Mouse (Mus musculus): ENCODE data around the gene Irak2. TPM values are rescaled to one million over a fixed set of nuclear protein-coding genes. Genes with fewer than 3 reads are reported as not detected.

The Irak2 gene
- polyA plus RNA-seq, 1 experiment from 2014 or later: 9.3 TPM

GRCm38 (mm10) chr6:113605224-113605545 is 33.1 kb upstream of the Irak2 start:
- Histone ChIP-seq H3K27ac (ENCODE audit: low read length) (peak overlapping the region; percentile 90; the same call in 1 of the 2 replicates), H3K4me3 (replicated peaks; ENCODE audit: low read length) (peak overlapping the region; percentile 92), H3K9me3 (replicated peaks; ENCODE audit: control insufficient read depth, low read length) (no peaks in the 10 kb centered on the region), H3K4me1 (ENCODE audit: control insufficient read depth, insufficient read depth, low read length) (peaks cover 15% of the 10 kb centered on the region), H3K27me3 (ENCODE audit: control insufficient read depth, insufficient read depth, low read length) (no peaks in the 10 kb centered on the region), H3K9ac (ENCODE audit: low read length) (peak overlapping the region; percentile 90), H3K4me2 (ENCODE audit: low read depth, low read length) (peak overlapping the region; percentile 90), H3K36me3 (ENCODE audit: control insufficient read depth, insufficient read depth, low read length) (no peaks in the 10 kb centered on the region; the same call in 1 of the 2 replicates)
- 4% methylated on average over 10 of the region's 10 CpGs for WGBS
- ATAC-seq (ENCODE audit: insufficient read depth, low FRiP score): no peak

- ATAC-seq (ENCODE audit: insufficient read depth, low FRiP score): no peak
- Histone ChIP-seq H3K9me3 (replicated peaks; ENCODE audit: control insufficient read depth, low read length) (no peaks in the 10 kb centered on the region), H3K27me3 (ENCODE audit: control insufficient read depth, insufficient read depth, low read length) (no peaks in the 10 kb centered on the region), H3K9ac (ENCODE audit: low read length) (no peak overlapping the region), H3K4me3 (replicated peaks; ENCODE audit: low read length) (no peak overlapping the region), H3K36me3 (ENCODE audit: control insufficient read depth, insufficient read depth, low read length) (peaks cover 4% of the 10 kb centered on the region; the same call in 1 of the 2 replicates), H3K4me2 (ENCODE audit: low read depth, low read length) (no peak overlapping the region), H3K27ac (ENCODE audit: low read length) (no peak overlapping the region), H3K4me1 (ENCODE audit: control insufficient read depth, insufficient read depth, low read length) (peaks cover 15% of the 10 kb centered on the region)
- 73% methylated on average over 6 of the region's 6 CpGs for WGBS
These were observed 29.4 kb upstream of the Irak2 start for GRCm38 (mm10) chr6:113608871-113609270.

GRCm38 (mm10) chr6:113609293-113609692 is 29.0 kb upstream of the Irak2 start:
- H3K9me3 ChIP-seq (replicated peaks; ENCODE audit: control insufficient read depth, low read length): no peaks in the 10 kb centered on the region
- H3K9ac ChIP-seq (ENCODE audit: low read length): no peak overlapping the region
- peaks cover 7% of the 10 kb centered on the region; the same call in 1 of the 2 replicates for H3K36me3 ChIP-seq (ENCODE audit: control insufficient read depth, insufficient read depth, low read length)
- 92% methylated on average over 7 of the region's 7 CpGs for WGBS
- no peak overlapping the region for H3K27ac ChIP-seq (ENCODE audit: low read length)
- no peak for ATAC-seq (ENCODE audit: insufficient read depth, low FRiP score)
- H3K4me1 ChIP-seq (ENCODE audit: control insufficient read depth, insufficient read depth, low read length): peaks cover 15% of the 10 kb centered on the region
- H3K4me3 ChIP-seq (replicated peaks; ENCODE audit: low read length): no peak overlapping the region
- H3K27me3 ChIP-seq (ENCODE audit: control insufficient read depth, insufficient read depth, low read length): no peaks in the 10 kb centered on the region
- H3K4me2 ChIP-seq (ENCODE audit: low read depth, low read length): no peak overlapping the region

- Histone ChIP-seq H3K9me3 (replicated peaks; ENCODE audit: control insufficient read depth, low read length) (no peaks in the 10 kb centered on the region), H3K27me3 (ENCODE audit: control insufficient read depth, insufficient read depth, low read length) (no peaks in the 10 kb centered on the region), H3K4me1 (ENCODE audit: control insufficient read depth, insufficient read depth, low read length) (no peaks in the 10 kb centered on the region), H3K36me3 (ENCODE audit: control insufficient read depth, insufficient read depth, low read length) (peaks cover 20% of the 10 kb centered on the region; the same call in 1 of the 2 replicates), H3K4me3 (replicated peaks; ENCODE audit: low read length) (no peak overlapping the region), H3K27ac (ENCODE audit: low read length) (no peak overlapping the region), H3K4me2 (ENCODE audit: low read depth, low read length) (no peak overlapping the region), H3K9ac (ENCODE audit: low read length) (no peak overlapping the region)
- no peak for ATAC-seq (ENCODE audit: insufficient read depth, low FRiP score)
- WGBS: 85% methylated on average over 8 of the region's 8 CpGs
These were observed 25.9 kb upstream of the Irak2 start for GRCm38 (mm10) chr6:113612258-113612969.

- Histone ChIP-seq H3K4me3 (replicated peaks; ENCODE audit: low read length) (no peak overlapping the region), H3K27me3 (ENCODE audit: control insufficient read depth, insufficient read depth, low read length) (no peaks in the 10 kb centered on the region), H3K4me2 (ENCODE audit: low read depth, low read length) (no peak overlapping the region), H3K27ac (ENCODE audit: low read length) (no peak overlapping the region), H3K9me3 (replicated peaks; ENCODE audit: control insufficient read depth, low read length) (no peaks in the 10 kb centered on the region), H3K36me3 (ENCODE audit: control insufficient read depth, insufficient read depth, low read length) (peaks cover 20% of the 10 kb centered on the region; the same call in 1 of the 2 replicates), H3K9ac (ENCODE audit: low read length) (no peak overlapping the region), H3K4me1 (ENCODE audit: control insufficient read depth, insufficient read depth, low read length) (no peaks in the 10 kb centered on the region)
- ATAC-seq (ENCODE audit: insufficient read depth, low FRiP score): no peak
- WGBS: 96% methylated on average over 7 of the region's 7 CpGs
These were observed 24.1 kb upstream of the Irak2 start for GRCm38 (mm10) chr6:113614152-113614551.

GRCm38 (mm10) chr6:113614997-113615396 is 23.3 kb upstream of the Irak2 start:
- no peak overlapping the region for H3K4me3 ChIP-seq (replicated peaks; ENCODE audit: low read length)
- WGBS: 98% methylated on average over 8 of the region's 8 CpGs
- H3K27ac ChIP-seq (ENCODE audit: low read length): no peak overlapping the region
- no peaks in the 10 kb centered on the region for H3K27me3 ChIP-seq (ENCODE audit: control insufficient read depth, insufficient read depth, low read length)
- H3K4me2 ChIP-seq (ENCODE audit: low read depth, low read length): no peak overlapping the region
- peaks cover 20% of the 10 kb centered on the region; the same call in 1 of the 2 replicates for H3K36me3 ChIP-seq (ENCODE audit: control insufficient read depth, insufficient read depth, low read length)
- H3K9me3 ChIP-seq (replicated peaks; ENCODE audit: control insufficient read depth, low read length): no peaks in the 10 kb centered on the region
- H3K4me1 ChIP-seq (ENCODE audit: control insufficient read depth, insufficient read depth, low read length): no peaks in the 10 kb centered on the region
- ATAC-seq (ENCODE audit: insufficient read depth, low FRiP score): no peak
- no peak overlapping the region for H3K9ac ChIP-seq (ENCODE audit: low read length)

- no peak overlapping the region for H3K4me2 ChIP-seq (ENCODE audit: low read depth, low read length)
- WGBS: 95% methylated on average over 4 of the region's 4 CpGs
- no peak overlapping the region for H3K9ac ChIP-seq (ENCODE audit: low read length)
- H3K36me3 ChIP-seq (ENCODE audit: control insufficient read depth, insufficient read depth, low read length): peaks cover 20% of the 10 kb centered on the region; the same call in 1 of the 2 replicates
- H3K4me3 ChIP-seq (replicated peaks; ENCODE audit: low read length): no peak overlapping the region
- no peak for ATAC-seq (ENCODE audit: insufficient read depth, low FRiP score)
- H3K27me3 ChIP-seq (ENCODE audit: control insufficient read depth, insufficient read depth, low read length): no peaks in the 10 kb centered on the region
- no peaks in the 10 kb centered on the region for H3K4me1 ChIP-seq (ENCODE audit: control insufficient read depth, insufficient read depth, low read length)
- no peak overlapping the region for H3K27ac ChIP-seq (ENCODE audit: low read length)
- no peaks in the 10 kb centered on the region for H3K9me3 ChIP-seq (replicated peaks; ENCODE audit: control insufficient read depth, low read length)
These were observed 22.8 kb upstream of the Irak2 start for GRCm38 (mm10) chr6:113615489-113615888.

GRCm38 (mm10) chr6:113623386-113623785 is 14.9 kb upstream of the Irak2 start:
- Histone ChIP-seq H3K27me3 (ENCODE audit: control insufficient read depth, insufficient read depth, low read length) (no peaks in the 10 kb centered on the region), H3K27ac (ENCODE audit: low read length) (peak overlapping the region; percentile 13; the same call in 1 of the 2 replicates), H3K4me2 (ENCODE audit: low read depth, low read length) (peak overlapping the region; percentile 66), H3K4me1 (ENCODE audit: control insufficient read depth, insufficient read depth, low read length) (peaks cover 12% of the 10 kb centered on the region), H3K9ac (ENCODE audit: low read length) (peak overlapping the region; percentile 90; the same call in 1 of the 2 replicates), H3K9me3 (replicated peaks; ENCODE audit: control insufficient read depth, low read length) (no peaks in the 10 kb centered on the region), H3K36me3 (ENCODE audit: control insufficient read depth, insufficient read depth, low read length) (0 out of 2 replicates have a peak, but pooled peaks cover 4% of the 10 kb centered on the region), H3K4me3 (replicated peaks; ENCODE audit: low read length) (peak overlapping the region; percentile 80)
- 63% methylated on average over 5 of the region's 5 CpGs for WGBS
- no peak for ATAC-seq (ENCODE audit: insufficient read depth, low FRiP score)

- peak within 1 kb of the TSS; percentile 66 for H3K4me2 ChIP-seq (ENCODE audit: low read depth, low read length)
- under 1% methylated on average over 58 of the region's 76 CpGs for WGBS
- no peaks in the 10 kb centered on the region for H3K9me3 ChIP-seq (replicated peaks; ENCODE audit: control insufficient read depth, low read length)
- H3K9ac ChIP-seq (ENCODE audit: low read length): peak within 1 kb of the TSS; percentile 90
- peak within 1 kb of the TSS; percentile 92 for H3K27ac ChIP-seq (ENCODE audit: low read length)
- peak; percentile 88 for ATAC-seq (ENCODE audit: insufficient read depth, low FRiP score)
- no peaks in the 10 kb centered on the region for H3K27me3 ChIP-seq (ENCODE audit: control insufficient read depth, insufficient read depth, low read length)
- peaks cover 12% of the 10 kb centered on the region for H3K4me1 ChIP-seq (ENCODE audit: control insufficient read depth, insufficient read depth, low read length)
- 0 out of 2 replicates have a peak, but pooled peaks cover 6% of the 10 kb centered on the region for H3K36me3 ChIP-seq (ENCODE audit: control insufficient read depth, insufficient read depth, low read length)
- H3K4me3 ChIP-seq (replicated peaks; ENCODE audit: low read length): peak within 1 kb of the TSS; percentile 80
These were observed 14.1 kb upstream of the Irak2 start, which contains the start of gene Vhl for GRCm38 (mm10) chr6:113623941-113624751. Gene Vhl, plus strand, starts transcription at chr6:113623959.

Measured in stomach, embryonic 16.5 days (tissue).